Mouse (Mus musculus) B cell, adult (primary cell): ENCODE data around the gene Ceacam1. TPM values are rescaled to one million over a fixed set of nuclear protein-coding genes. Genes with fewer than 3 reads are reported as not detected.

Experiments
- total RNA-seq: library from RNA; stranded (reverse); gene quantifications from 4 replicates; pipeline ENCODE4 v1.2.4, GENCODE M21; 2023; ENCODE audit not compliant: inconsistent age

Gene Ceacam1
- 43.2 to 52.4 TPM (median 46.4 TPM) in 4 replicates for total RNA-seq

DNA sequence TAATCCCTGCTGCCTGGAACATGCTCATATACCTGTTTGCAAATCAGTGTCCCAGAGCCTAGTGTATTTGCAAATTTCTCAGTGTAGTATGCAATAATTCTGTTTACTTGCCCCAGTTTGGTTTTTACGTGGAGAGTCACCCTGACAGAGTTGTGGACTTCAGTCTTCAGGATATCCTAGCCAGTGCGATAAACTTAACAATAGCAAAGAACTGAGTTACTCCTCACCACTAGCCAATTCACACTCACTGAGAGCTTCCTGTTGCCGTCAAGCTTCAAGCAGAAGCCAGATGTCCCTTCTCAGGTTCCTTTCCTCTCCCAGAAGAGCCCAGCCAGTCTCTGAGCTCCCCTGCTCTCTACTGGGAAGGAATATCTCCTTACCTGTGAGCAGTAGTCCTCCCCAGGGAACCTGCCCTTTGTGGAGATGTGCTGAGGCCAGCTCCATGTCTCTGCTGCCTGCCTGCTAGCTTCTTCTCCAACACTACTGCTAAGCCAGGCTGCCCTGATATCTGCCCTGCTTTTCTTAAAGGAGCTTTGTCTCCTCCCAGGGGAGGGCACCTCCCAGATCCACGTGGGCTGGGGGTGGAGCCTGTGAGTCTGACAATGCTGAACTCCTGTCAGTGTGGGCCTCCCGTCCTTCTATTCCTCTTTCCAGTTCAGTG lies at the start of gene Ceacam1:
TSS of gene Ceacam1 (minus strand) at position 513 of the 661 bp plus-strand sequence.

DNA sequence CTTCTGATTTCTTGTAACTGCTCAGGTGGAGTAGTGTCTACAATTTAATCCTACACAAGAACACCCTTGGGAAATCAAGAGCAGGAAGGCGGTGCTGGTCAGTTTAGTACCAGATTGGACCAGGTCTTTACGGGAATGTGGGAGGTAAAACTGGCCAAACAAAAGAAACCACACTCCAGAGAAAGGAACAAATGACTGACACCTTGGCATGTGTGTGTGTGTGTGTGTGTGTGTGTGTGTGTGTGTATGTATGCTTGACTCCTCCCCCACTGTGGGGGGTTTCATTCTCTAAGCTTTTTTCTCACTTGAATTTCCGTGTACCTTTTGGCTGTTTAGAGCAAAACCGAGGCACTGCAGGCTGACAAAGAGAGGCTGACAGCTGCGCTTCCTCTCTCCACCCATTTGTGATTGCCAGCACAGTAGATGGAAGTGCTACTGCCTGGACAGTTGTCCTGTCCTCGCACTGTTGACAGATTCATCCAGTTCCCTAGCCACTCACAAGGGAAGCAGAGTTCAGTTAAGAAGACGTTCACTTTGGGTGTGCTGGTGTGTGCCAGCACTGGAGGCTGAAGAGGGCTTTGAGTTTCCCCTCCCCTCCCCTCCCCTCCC lies 64.5 kb downstream of the Ceacam1 start, which contains the start of gene Cxcl17:
TSS of gene Cxcl17 (minus strand) at position 54 of the 609 bp plus-strand sequence.

Other genes with a start within 250 kb of the Ceacam1 start
- gene Gsk3a, start 239.8 kb downstream of the Ceacam1 start, total RNA-seq: 86.7 to 89.1 TPM (median 88.1 TPM) in 4 replicates
- gene Erf, start 226.8 kb downstream of the Ceacam1 start, total RNA-seq: 14.7 to 23.8 TPM (median 21.3 TPM) in 4 replicates
- gene Cic, start 209.9 kb downstream of the Ceacam1 start, total RNA-seq: 289 to 336 TPM (median 319 TPM) in 4 replicates
- gene Pafah1b3, start 179.6 kb downstream of the Ceacam1 start, total RNA-seq: 47.3 to 63.0 TPM (median 55.7 TPM) in 4 replicates
- gene Prr19, start 176.2 kb downstream of the Ceacam1 start, total RNA-seq: not detected in 4 replicates
- gene Tmem145, start 171.5 kb downstream of the Ceacam1 start, total RNA-seq: not detected in 4 replicates
- gene Megf8, start 160.4 kb downstream of the Ceacam1 start, total RNA-seq: 1.7 to 2.1 TPM (median 1.9 TPM) in 4 replicates
- not detected in 4 replicates for gene Cnfn, start 107.9 kb downstream of the Ceacam1 start, total RNA-seq
- gene Lipe, start 78.9 kb downstream of the Ceacam1 start, total RNA-seq: 32.7 to 37.1 TPM (median 35.2 TPM) in 4 replicates
- gene Cxcl17, start 64.7 kb downstream of the Ceacam1 start, total RNA-seq: not detected in 4 replicates
- 7.9 to 11.4 TPM (median 9.8 TPM) in 4 replicates for gene Ceacam2, start 62.3 kb upstream of the Ceacam1 start, total RNA-seq
- gene Erich4, start 138.3 kb upstream of the Ceacam1 start, total RNA-seq: not detected in 4 replicates
- 82.5 to 103 TPM (median 91.1 TPM) in 4 replicates for gene Dmac2, start 141.8 kb upstream of the Ceacam1 start, total RNA-seq
- gene B3gnt8, start 149.1 kb upstream of the Ceacam1 start, total RNA-seq: 27.3 to 36.9 TPM (median 29.9 TPM) in 4 replicates
- gene Bckdha, start 181.4 kb upstream of the Ceacam1 start, total RNA-seq: 42.0 to 56.3 TPM (median 46.7 TPM) in 4 replicates
- 66.2 to 79.2 TPM (median 73.4 TPM) in 4 replicates for gene Exosc5, start 181.6 kb upstream of the Ceacam1 start, total RNA-seq
- gene Tmem91, start 197.6 kb upstream of the Ceacam1 start, total RNA-seq: 0.93 TPM in 1 of 4 replicates, not detected in the others
- gene B9d2, start 203.2 kb upstream of the Ceacam1 start, total RNA-seq: 46.0 to 59.8 TPM (median 49.8 TPM) in 4 replicates
- gene Tgfb1, start 209.4 kb upstream of the Ceacam1 start, total RNA-seq: 286 to 300 TPM (median 298 TPM) in 4 replicates
- gene Ccdc97, start 241.5 kb upstream of the Ceacam1 start, total RNA-seq: 93.9 to 102 TPM (median 97.4 TPM) in 4 replicates